Mouse (Mus musculus) forebrain, embryonic 14.5 days (tissue): ENCODE measurements around the gene Lpo. TPM values are rescaled to one million over a fixed set of nuclear protein-coding genes. Genes with fewer than 3 reads are reported as not detected.

ENCODE experiments used
- ATAC-seq: fragments of 200-750 bp; cut with Nextera tagmentation; 2 replicates; pipeline ENCODE4 v1.8.0; 2017; ENCODE audit warnings: mild to moderate bottlenecking, moderate library complexity
- DNase-seq: peaks from one replicate; pipeline ENCODE4 v3.0.0-alpha.2; 2015; ENCODE audit warnings: low spot score
- H3K27ac ChIP-seq: fragments of 300-500 bp; sonication (generic); 2 replicates; pipeline ENCODE4 v1.5.1; 2014; ENCODE audit warnings: low read depth, mild to moderate bottlenecking, control low read depth, low read length, moderate library complexity
- H3K27me3 ChIP-seq: fragments of 300-500 bp; sonication (generic); replicated peaks from 2 replicates; pipeline ENCODE4 v1.6.1; 2014; ENCODE audit warnings: low read length, control low read depth, mixed read lengths; ENCODE audit not compliant: control insufficient read depth, insufficient read depth
- H3K36me3 ChIP-seq: fragments of 300-500 bp; sonication (generic); 2 replicates; pipeline ENCODE4 v1.6.1; 2014; ENCODE audit warnings: low read length, control low read depth; ENCODE audit not compliant: control insufficient read depth, insufficient read depth
- H3K4me1 ChIP-seq: fragments of 300-500 bp; sonication (generic); 2 replicates; pipeline ENCODE4 v1.6.1; 2014; ENCODE audit warnings: antibody characterized with exemption, low read length, control low read depth; ENCODE audit not compliant: control insufficient read depth, insufficient read depth
- H3K4me2 ChIP-seq: fragments of 300-500 bp; sonication (generic); 2 replicates; pipeline ENCODE4 v1.6.1; 2014; ENCODE audit warnings: mild to moderate bottlenecking, control low read depth, low read length
- H3K4me3 ChIP-seq: fragments of 300-500 bp; sonication (generic); 2 replicates; pipeline ENCODE4 v1.5.1; 2014; ENCODE audit warnings: low read depth, low read length, control low read depth
- H3K9ac ChIP-seq: fragments of 300-500 bp; sonication (generic); 2 replicates; pipeline ENCODE4 v1.6.1; 2014; ENCODE audit warnings: mild to moderate bottlenecking, low read length, control low read depth, moderate library complexity
- H3K9me3 ChIP-seq: fragments of 300-500 bp; sonication (generic); replicated peaks from 2 replicates; pipeline ENCODE4 v1.6.1; 2016; ENCODE audit warnings: low read length, control low read depth, mixed read lengths; ENCODE audit not compliant: control insufficient read depth
- WGBS: fragments of 180-500 bp; shearing (Covaris S2); extraction: QIAGEN DNeasy Blood & Tissue Kit; methylation state at CpG from one replicate; pipeline ENCODE4 v1.1.7; 2014; 5-methylcytosine and 5-hydroxymethylcytosine counted together
- polyA plus RNA-seq: library from polyadenylated mRNA; unstranded; fragments of >200 nt; fragmentation: Nextera tagmentation; extraction: Ambion mirVana; gene quantifications from 2 replicates; pipeline ENCODE4 v1.2.1, GENCODE M21; 2014

The Lpo gene
- polyA plus RNA-seq, 1 experiment from 2014 or later = 0.53 TPM

DNA sequence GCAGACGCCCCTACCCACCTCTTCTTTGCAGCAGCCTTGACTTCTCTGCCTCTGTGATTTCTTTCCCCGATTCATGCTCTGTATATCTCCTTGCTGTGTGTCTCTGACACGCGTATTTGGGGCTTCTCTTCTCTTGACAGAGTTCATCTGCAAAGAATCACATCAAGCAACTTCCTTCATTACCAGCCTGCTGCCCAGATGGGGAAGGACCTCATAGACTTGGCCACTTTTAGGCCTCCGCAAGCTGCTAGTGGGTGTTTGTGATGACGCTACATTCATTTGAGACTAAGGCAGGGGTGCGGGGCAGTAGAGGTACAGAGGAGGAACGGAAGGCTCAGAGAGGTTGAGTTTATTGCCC, 25.5 kb upstream of the Lpo start:
- DNase-seq (peak; percentile 4), ATAC-seq (peak; percentile 54; the same call in 1 of the 2 replicates)
- Histone ChIP-seq H3K36me3 (peaks cover 20% of the 10 kb centered on the region), H3K4me3 (peak overlapping the region; percentile 53), H3K27me3 (no peaks in the 10 kb centered on the region), H3K9ac (peak overlapping the region; percentile 63), H3K9me3 (no peaks in the 10 kb centered on the region), H3K27ac (peak overlapping the region; percentile 56; the same call in 1 of the 2 replicates), H3K4me2 (peak overlapping the region; percentile 48), H3K4me1 (0 out of 2 replicates have a peak, but pooled peaks cover 3% of the 10 kb centered on the region)
- WGBS = 35% methylated on average over 8 of the region's 8 CpGs

GRCm38 (mm10) chr11:87852690-87853596, 24.9 kb upstream of the Lpo start, which contains the start of gene Mks1:
Mks1 (plus strand) TSS chr11:87853215.
- 0 out of 2 replicates have a peak, but pooled peaks cover 3% of the 10 kb centered on the region for H3K4me1 ChIP-seq
- peak within 1 kb of the TSS; percentile 56 for H3K27ac ChIP-seq
- no peaks in the 10 kb centered on the region for H3K9me3 ChIP-seq
- peak within 1 kb of the TSS; percentile 48 for H3K4me2 ChIP-seq
- H3K36me3 ChIP-seq = peaks cover 14% of the 10 kb centered on the region; the same call in 1 of the 2 replicates
- peak within 1 kb of the TSS; percentile 63 for H3K9ac ChIP-seq
- H3K27me3 ChIP-seq = no peaks in the 10 kb centered on the region
- WGBS = 4% methylated on average over 40 of the region's 40 CpGs
- H3K4me3 ChIP-seq = peak within 1 kb of the TSS; percentile 53
- peak; percentile 99 for ATAC-seq
- peak; percentile 98 for DNase-seq

- ATAC-seq (no peak), DNase-seq (peak; percentile 2)
- no peaks in the 10 kb centered on the region for H3K4me1 ChIP-seq
- H3K27ac ChIP-seq = no peak overlapping the region
- 70% methylated on average over 6 of the region's 6 CpGs for WGBS
- H3K9me3 ChIP-seq = no peaks in the 10 kb centered on the region
- H3K9ac ChIP-seq = no peak overlapping the region
- no peaks in the 10 kb centered on the region for H3K36me3 ChIP-seq
- no peak overlapping the region for H3K4me3 ChIP-seq
- H3K4me2 ChIP-seq = no peak overlapping the region
- no peaks in the 10 kb centered on the region for H3K27me3 ChIP-seq
Measured at GRCm38 (mm10) chr11:87847884-87848283, 19.8 kb upstream of the Lpo start.

DNA sequence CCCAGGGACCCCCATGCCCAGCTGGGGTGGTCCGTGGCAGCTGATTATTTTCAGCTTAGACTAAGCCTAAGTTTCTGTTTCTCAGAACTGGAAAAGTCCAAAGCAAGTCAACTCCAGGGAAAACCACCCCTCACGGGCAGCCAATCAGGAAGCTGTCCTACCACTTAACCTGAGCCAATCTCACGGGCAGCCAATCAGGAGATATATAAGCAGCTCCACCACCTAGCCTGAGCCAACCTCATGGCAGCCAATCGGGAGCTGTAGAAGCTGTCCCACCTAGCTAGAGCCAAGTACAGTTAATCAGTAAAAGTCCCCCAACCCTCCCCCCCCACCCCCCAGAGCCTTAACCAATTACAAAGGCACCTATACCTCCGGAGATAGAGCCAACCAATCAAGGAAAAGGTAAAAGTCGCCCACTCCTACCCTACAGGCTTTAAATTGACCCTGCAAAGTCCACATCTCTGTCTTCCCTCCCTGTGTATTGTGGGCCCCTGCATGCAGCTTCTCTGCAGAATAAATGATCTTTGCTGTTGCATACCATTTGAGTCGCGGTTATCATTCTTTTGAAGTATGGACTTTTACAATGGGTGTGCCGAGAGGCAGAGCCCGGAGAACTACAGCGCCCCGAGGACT, 19.0 kb upstream of the Lpo start:
- 84% methylated on average over 12 of the region's 12 CpGs for whole genome bisulfite sequencing

GRCm38 (mm10) chr11:87841436-87841835, 13.3 kb upstream of the Lpo start:
- Histone ChIP-seq H3K9me3 (no peaks in the 10 kb centered on the region), H3K27ac (no peak overlapping the region), H3K9ac (no peak overlapping the region), H3K4me2 (no peak overlapping the region), H3K4me3 (no peak overlapping the region), H3K4me1 (no peaks in the 10 kb centered on the region), H3K27me3 (no peaks in the 10 kb centered on the region), H3K36me3 (no peaks in the 10 kb centered on the region)
- DNase-seq (no peak), ATAC-seq (no peak)
- WGBS = 90% methylated on average over 3 of the region's 3 CpGs

More for the DNA sequence above, 19.0 kb upstream of the Lpo start:
- H3K9me3 ChIP-seq = no peaks in the 10 kb centered on the region
- H3K27ac ChIP-seq = no peak overlapping the region
- H3K36me3 ChIP-seq = no peaks in the 10 kb centered on the region
- H3K27me3 ChIP-seq = no peaks in the 10 kb centered on the region
- DNase-seq (no peak), ATAC-seq (no peak)
- no peak overlapping the region for H3K4me3 ChIP-seq
- H3K9ac ChIP-seq = no peak overlapping the region
- H3K4me2 ChIP-seq = no peak overlapping the region
- H3K4me1 ChIP-seq = no peaks in the 10 kb centered on the region

GRCm38 (mm10) chr11:87840676-87841075, 12.6 kb upstream of the Lpo start:
- DNase-seq = no peak
- WGBS = 82% methylated on average over 8 of the region's 8 CpGs
- Histone ChIP-seq H3K4me1 (no peaks in the 10 kb centered on the region), H3K27ac (no peak overlapping the region), H3K4me2 (no peak overlapping the region), H3K27me3 (no peaks in the 10 kb centered on the region), H3K9ac (no peak overlapping the region), H3K9me3 (no peaks in the 10 kb centered on the region), H3K36me3 (no peaks in the 10 kb centered on the region), H3K4me3 (no peak overlapping the region)
- ATAC-seq = no peak

- H3K36me3 ChIP-seq = no peaks in the 10 kb centered on the region
- no peak for ATAC-seq
- H3K9me3 ChIP-seq = no peaks in the 10 kb centered on the region
- 0 out of 2 replicates have a peak, but pooled peaks cover 3% of the 10 kb centered on the region for H3K4me1 ChIP-seq
- H3K4me2 ChIP-seq = no peak overlapping the region
- H3K27ac ChIP-seq = no peak overlapping the region
- DNase-seq = no peak
- H3K27me3 ChIP-seq = no peaks in the 10 kb centered on the region
- no peak overlapping the region for H3K4me3 ChIP-seq
- no peak overlapping the region for H3K9ac ChIP-seq
- WGBS = 46% methylated on average over 5 of the region's 5 CpGs
Measured at GRCm38 (mm10) chr11:87821502-87821901, 6.6 kb downstream of the Lpo start.

GRCm38 (mm10) chr11:87817443-87817773, 10.7 kb downstream of the Lpo start:
- Histone ChIP-seq H3K4me1 (0 out of 2 replicates have a peak, but pooled peaks cover 3% of the 10 kb centered on the region), H3K36me3 (no peaks in the 10 kb centered on the region), H3K27ac (no peak overlapping the region), H3K9me3 (no peaks in the 10 kb centered on the region), H3K4me3 (peak overlapping the region; percentile 20), H3K9ac (peak overlapping the region; percentile 37), H3K4me2 (peak overlapping the region; percentile 45), H3K27me3 (no peaks in the 10 kb centered on the region)
- ATAC-seq = 0 out of 2 replicates have a peak, but pooled peaks have one; percentile 15
- DNase-seq = no peak
- WGBS = 30% methylated on average over 4 of the region's 4 CpGs
